Mouse (Mus musculus) G1E (cell line): ENCODE measurements around the gene Epn3. TPM values are rescaled to one million over a fixed set of nuclear protein-coding genes. Genes with fewer than 3 reads are reported as not detected.

ENCODE experiments used
- ATAC-seq: 2 replicates; pipeline ENCODE4 v1.8.0; 2016; ENCODE audit warnings: mild to moderate bottlenecking; ENCODE audit not compliant: insufficient number of reproducible peaks, poor library complexity, low FRiP score, severe bottlenecking; ENCODE audit errors: extremely low read depth
- DNase-seq: peaks from one replicate; pipeline ENCODE4 v3.0.0; 2012; ENCODE audit warnings: low spot score
- H3K27me3 ChIP-seq: 2 replicates; pipeline ENCODE4 v1.6.1; 2012; ENCODE audit warnings: mild to moderate bottlenecking, low read length, inconsistent platforms; ENCODE audit not compliant: insufficient read depth
- H3K36me3 ChIP-seq: replicated peaks from 2 replicates; pipeline ENCODE3; 2012; ENCODE audit warnings: mild to moderate bottlenecking, inconsistent platforms
- H3K4me1 ChIP-seq: 2 replicates; pipeline ENCODE4 v1.6.1; 2012; ENCODE audit warnings: low read depth, low read length, inconsistent platforms, mixed read lengths; ENCODE audit not compliant: insufficient read depth
- H3K4me3 ChIP-seq: 2 replicates; pipeline ENCODE4 v1.5.1; 2012; ENCODE audit warnings: low read depth, mild to moderate bottlenecking, inconsistent platforms, low read length, moderate library complexity, mixed read lengths
- H3K9me3 ChIP-seq: replicated peaks from 2 replicates; pipeline ENCODE4 v1.6.1; 2012; ENCODE audit warnings: inconsistent platforms
- CTCF ChIP-seq: IDR thresholded peaks from 2 replicates; pipeline ENCODE4 v1.5.1; 2012; ENCODE audit warnings: low read depth, low read length, inconsistent platforms, mixed read lengths
- GATA1 ChIP-seq: IDR thresholded peaks from 2 replicates; pipeline ENCODE4 v1.6.1; 2012; ENCODE audit warnings: borderline replicate concordance, low read length, inconsistent platforms, mixed read lengths
- GATA2 ChIP-seq: IDR thresholded peaks from 2 replicates; pipeline ENCODE4 v1.6.1; 2012; ENCODE audit warnings: low read depth, low read length, inconsistent platforms, borderline replicate concordance
- POLR2AphosphoS5 ChIP-seq: IDR thresholded peaks from 2 replicates; pipeline ENCODE4 v1.6.1; 2012; ENCODE audit warnings: low read depth, low read length, inconsistent platforms; ENCODE audit not compliant: insufficient replicate concordance
- TAL1 ChIP-seq: conservative IDR thresholded peaks from 2 replicates; pipeline ENCODE4 v1.6.1; 2012; ENCODE audit warnings: low read depth, low read length, inconsistent platforms, mixed read lengths
- polyA plus RNA-seq: library from polyadenylated mRNA; stranded (reverse); fragments of >175 nt; gene quantifications from 2 replicates; pipeline ENCODE4 v1.2.3, GENCODE M21; 2012
- total RNA-seq, 2 experiments: library from RNA; stranded (forward) in 1 of 2; stranded (reverse) in 1 of 2; fragments of 200-1000 nt in 1 of 2; fragments of >200 nt in 1 of 2; fragmentation: Nextera tagmentation in 1 of 2; gene quantifications; 2 replicates each; pipeline ENCODE4 v1.2.3; 2014 to 2017

The Epn3 gene
- total and polyA plus RNA-seq, 3 experiments: not detected

DNA sequence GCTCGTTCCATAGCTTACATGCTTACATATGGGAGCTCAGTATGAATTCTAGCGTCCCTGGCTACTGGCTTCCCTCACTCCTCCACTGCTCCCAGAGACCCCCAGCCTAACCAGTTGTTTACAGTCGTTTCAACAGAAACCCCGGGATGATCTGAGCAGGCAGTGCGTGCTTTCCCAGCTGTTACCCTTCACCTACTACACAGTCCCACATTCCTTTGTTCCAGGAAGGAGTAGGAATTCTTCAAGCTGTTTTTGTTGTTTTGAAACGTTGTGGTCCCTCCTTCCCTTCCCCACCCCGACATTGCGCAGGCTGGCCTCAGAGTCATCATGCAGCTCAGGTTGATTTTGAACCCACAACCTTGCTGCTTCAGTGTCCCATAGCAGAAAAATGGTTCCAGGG is 588 bp upstream of the Epn3 start:
- no peak for ATAC-seq
- Histone ChIP-seq H3K27me3 (peaks cover 11% of the 10 kb centered on the region), H3K9me3 (no peaks in the 10 kb centered on the region), H3K4me1 (no peaks in the 10 kb centered on the region), H3K36me3 (no peaks in the 10 kb centered on the region), H3K4me3 (no peak overlapping the region)
- DNase-seq: no peak
- no peak for TF ChIP-seq TAL1
- TF ChIP-seq GATA2: no peak
- TF ChIP-seq CTCF: no peak

DNA sequence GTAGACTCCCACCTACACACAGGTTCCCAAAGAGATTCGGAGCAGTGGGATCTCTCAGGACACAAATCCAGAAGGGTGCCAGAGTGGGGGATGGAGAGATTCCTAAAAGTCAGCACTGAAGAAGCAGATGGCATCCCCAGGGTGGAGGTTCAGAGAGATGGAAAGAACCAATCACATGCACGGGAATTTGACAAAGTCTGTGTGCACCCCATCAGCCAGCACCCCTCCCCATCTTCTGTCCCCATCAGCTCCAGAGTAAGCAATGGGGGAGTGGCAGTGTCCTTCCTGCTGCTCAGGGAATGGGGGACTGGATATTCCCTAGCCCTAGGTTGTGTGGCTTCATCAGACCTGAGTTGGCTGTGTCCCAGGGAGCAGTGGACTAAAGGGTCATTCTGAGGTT is 739 bp downstream of the Epn3 start:
- peaks cover 3% of the 10 kb centered on the region for H3K27me3 ChIP-seq
- no peaks in the 10 kb centered on the region for H3K36me3 ChIP-seq
- H3K4me3 ChIP-seq: no peak overlapping the region
- H3K4me1 ChIP-seq: no peaks in the 10 kb centered on the region
- ATAC-seq: no peak
- no peaks in the 10 kb centered on the region for H3K9me3 ChIP-seq
- TF ChIP-seq GATA1: no peak
- no peak for TF ChIP-seq GATA2
- TF ChIP-seq CTCF: no peak
- no peak for TF ChIP-seq TAL1
- TF ChIP-seq POLR2AphosphoS5: no peak
- DNase-seq: no peak

DNA sequence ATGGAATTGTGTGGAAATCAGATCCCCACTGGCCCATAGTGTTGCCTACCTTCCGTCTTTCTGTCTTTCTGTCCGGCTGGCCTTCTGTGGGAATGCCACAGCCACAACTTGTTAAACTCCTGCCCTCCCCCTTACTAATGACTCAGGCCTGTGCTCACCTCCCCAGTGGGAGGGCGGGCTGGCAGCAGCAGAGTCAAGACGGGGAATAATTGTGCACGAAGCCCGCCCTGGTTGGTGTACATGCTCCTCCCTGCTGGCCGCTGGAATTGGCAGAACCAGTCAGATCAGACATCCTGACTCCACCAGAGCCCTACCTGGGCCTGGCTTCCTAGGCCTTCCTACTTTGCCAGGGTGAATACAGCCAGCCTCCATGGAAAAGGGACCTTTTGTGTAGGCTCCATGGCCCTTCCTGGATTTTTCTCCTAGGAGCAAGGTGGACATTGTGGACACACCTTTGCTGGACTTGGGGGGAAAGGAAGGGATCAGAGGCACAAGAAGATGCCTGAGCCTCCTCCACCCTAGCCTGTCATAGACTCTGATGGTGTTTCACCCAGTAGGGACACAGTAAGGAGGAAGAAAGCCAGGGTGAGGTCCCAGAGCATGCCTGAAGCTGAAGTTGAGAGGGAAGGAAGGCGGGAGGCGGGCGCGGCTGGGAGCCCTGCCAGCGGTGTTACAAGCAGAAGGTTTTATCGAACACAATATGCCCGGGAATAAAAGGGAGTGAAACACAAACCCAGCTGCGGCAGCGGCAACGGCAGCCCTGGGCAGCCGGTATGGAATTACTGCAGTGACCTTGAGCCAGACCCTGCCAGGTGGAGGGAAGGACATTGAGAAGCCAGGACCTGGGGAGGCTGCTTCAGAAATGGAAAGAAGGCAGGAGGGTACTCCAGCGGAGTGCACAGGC is 1.4 kb downstream of the Epn3 start:
- no peaks in the 10 kb centered on the region for H3K9me3 ChIP-seq
- DNase-seq (no peak), ATAC-seq (no peak)
- H3K27me3 ChIP-seq: peaks cover 8% of the 10 kb centered on the region
- H3K36me3 ChIP-seq: no peaks in the 10 kb centered on the region
- no peak for TF ChIP-seq GATA2
- TF ChIP-seq TAL1: no peak
- no peak for TF ChIP-seq POLR2AphosphoS5
- H3K4me1 ChIP-seq: no peaks in the 10 kb centered on the region
- H3K4me3 ChIP-seq: no peak overlapping the region

DNA sequence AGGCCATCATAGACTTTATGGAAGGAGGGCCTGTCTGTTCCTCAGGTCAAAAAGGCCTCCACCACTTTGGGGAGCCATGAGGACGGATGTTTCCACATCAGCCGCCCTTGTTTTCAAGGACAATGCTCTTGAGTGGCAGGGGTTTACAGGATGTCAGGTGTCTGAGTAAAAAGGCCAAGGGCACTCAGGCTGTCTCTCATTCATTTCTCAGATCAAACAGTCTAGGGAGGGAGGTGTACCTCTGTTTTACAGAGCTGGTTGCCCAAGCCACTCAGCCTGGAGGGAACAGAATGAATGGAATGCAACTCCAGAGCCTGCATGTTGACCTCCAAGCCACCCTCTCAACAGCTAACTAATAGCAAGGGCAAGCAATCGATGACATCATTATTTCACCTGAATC is 4.4 kb downstream of the Epn3 start:
- no peak overlapping the region for H3K4me3 ChIP-seq
- ATAC-seq: no peak
- TF ChIP-seq GATA1 (no peak), TAL1 (no peak), POLR2AphosphoS5 (no peak), GATA2 (no peak), CTCF (no peak)
- H3K9me3 ChIP-seq: no peaks in the 10 kb centered on the region
- no peaks in the 10 kb centered on the region for H3K4me1 ChIP-seq
- H3K27me3 ChIP-seq: peaks cover 13% of the 10 kb centered on the region
- DNase-seq: no peak
- H3K36me3 ChIP-seq: no peaks in the 10 kb centered on the region

DNA sequence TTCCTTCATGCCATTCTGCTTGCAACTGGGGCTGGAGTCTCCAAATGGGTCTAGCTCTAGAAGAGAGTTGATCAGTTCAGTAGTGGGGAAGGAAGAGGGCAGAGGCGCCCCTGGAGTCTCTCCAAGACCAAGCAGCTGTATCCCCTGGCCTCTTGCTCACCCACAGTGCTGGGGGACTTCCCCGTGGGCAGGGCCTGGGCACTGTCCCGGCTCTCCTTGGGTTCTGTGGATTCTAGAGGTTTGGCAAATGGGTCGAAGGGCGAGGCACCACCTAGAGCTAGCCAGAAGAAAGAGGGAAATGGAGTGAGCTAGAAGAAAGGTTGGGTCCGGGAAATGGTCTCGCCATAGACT is 8.1 kb downstream of the Epn3 start:
- H3K27me3 ChIP-seq: peaks cover 20% of the 10 kb centered on the region
- H3K36me3 ChIP-seq: no peaks in the 10 kb centered on the region
- DNase-seq: no peak
- no peak overlapping the region for H3K4me3 ChIP-seq
- ATAC-seq: no peak
- no peak for TF ChIP-seq GATA1
- no peak for TF ChIP-seq POLR2AphosphoS5
- TF ChIP-seq TAL1: no peak
- no peak for TF ChIP-seq GATA2
- no peak for TF ChIP-seq CTCF
- no peaks in the 10 kb centered on the region for H3K4me1 ChIP-seq
- no peaks in the 10 kb centered on the region for H3K9me3 ChIP-seq

DNA sequence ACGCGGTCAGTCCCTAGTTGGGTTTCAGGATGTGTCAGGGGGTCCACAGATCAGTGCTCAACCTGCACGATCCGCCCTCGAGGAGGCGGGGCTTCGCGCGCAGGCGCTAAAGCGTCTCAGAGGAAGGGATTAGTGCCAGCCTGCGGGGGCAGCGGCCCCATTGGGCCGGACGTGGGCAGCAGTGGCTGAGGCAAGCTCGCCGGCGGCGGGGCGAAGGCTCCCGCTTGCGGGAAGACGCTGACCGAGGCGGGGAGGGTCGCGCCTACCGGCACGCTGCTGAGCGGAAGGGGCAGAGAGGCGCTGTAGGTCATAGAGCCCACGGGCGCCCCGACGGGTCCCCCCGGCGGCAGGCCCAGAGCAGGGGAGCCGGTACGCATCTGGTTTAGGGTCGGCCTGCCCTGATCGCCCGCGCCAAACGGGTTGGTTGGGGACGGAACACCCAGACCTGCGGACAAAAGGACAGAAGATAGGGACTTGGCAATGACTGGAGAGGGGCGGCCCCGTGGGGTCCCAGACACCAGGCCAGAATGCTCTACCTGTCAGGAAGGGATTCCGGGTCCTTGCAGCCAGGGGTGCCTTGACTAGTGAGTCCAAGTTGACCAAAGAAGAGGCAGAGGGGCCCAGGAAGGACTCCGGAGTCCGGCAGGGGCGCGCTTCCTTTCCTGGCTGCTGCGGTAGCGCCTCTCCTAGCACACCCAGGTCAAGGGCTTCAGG is 8.6 kb downstream of the Epn3 start:
- ATAC-seq: no peak
- Histone ChIP-seq H3K4me1 (no peaks in the 10 kb centered on the region), H3K36me3 (no peaks in the 10 kb centered on the region), H3K9me3 (no peaks in the 10 kb centered on the region), H3K27me3 (peaks cover 20% of the 10 kb centered on the region), H3K4me3 (no peak overlapping the region)
- DNase-seq: no peak
- TF ChIP-seq POLR2AphosphoS5 (no peak), GATA2 (no peak), TAL1 (no peak), CTCF (no peak), GATA1 (no peak)

DNA sequence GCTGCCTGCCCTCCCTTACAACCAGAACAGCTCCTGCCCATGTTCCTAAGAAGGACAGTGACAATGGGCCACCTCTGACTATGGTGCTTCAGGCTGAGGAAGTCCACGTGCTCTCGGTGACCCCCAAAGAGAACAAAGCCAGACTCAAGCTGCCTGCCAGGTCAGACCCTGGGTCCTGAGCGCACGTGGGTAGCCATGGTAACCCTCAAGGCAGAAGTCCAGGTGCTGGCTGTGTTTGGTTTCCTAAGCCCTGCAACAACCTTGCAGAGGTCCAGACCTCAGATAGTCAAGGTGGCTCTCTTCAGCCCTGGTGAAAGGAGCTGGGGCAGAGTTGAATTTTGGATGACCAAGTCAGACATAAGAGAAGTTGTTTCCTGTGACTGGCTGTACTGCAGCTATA is 10.0 kb downstream of the Epn3 start:
- TF ChIP-seq TAL1: no peak
- no peak for TF ChIP-seq GATA2
- no peak for TF ChIP-seq POLR2AphosphoS5
- no peak for TF ChIP-seq GATA1
- TF ChIP-seq CTCF: no peak
- H3K9me3 ChIP-seq: no peaks in the 10 kb centered on the region
- ATAC-seq: no peak
- H3K36me3 ChIP-seq: no peaks in the 10 kb centered on the region
- no peaks in the 10 kb centered on the region for H3K4me1 ChIP-seq
- no peak for DNase-seq
- peaks cover 25% of the 10 kb centered on the region for H3K27me3 ChIP-seq
- no peak overlapping the region for H3K4me3 ChIP-seq
